Mouse (Mus musculus) myocyte (in vitro differentiated cells): ENCODE measurements around the gene Dtx4. TPM values are rescaled to one million over a fixed set of nuclear protein-coding genes. Genes with fewer than 3 reads are reported as not detected.

Experiments used
- H3K27me3 ChIP-seq: one replicate; pipeline ENCODE4 v1.6.1; 2011; ENCODE audit not compliant: control insufficient read depth, insufficient read depth, insufficient read length
- H3K36me3 ChIP-seq: one replicate; pipeline ENCODE4 v1.6.1; 2011; ENCODE audit not compliant: control insufficient read depth, insufficient read depth
- H3K4me2 ChIP-seq: one replicate; pipeline ENCODE4 v1.6.1; 2011; ENCODE audit warnings: low read depth, control low read depth
- H3K4me3 ChIP-seq: one replicate; pipeline ENCODE4 v1.5.1; 2011; ENCODE audit warnings: mild to moderate bottlenecking, control low read depth, moderate library complexity
- H3K79me2 ChIP-seq: one replicate; pipeline ENCODE4 v1.6.1; 2011; ENCODE audit not compliant: control insufficient read depth, insufficient read depth
- H3ac ChIP-seq: one replicate; pipeline ENCODE4 v1.6.1; 2011; ENCODE audit not compliant: control insufficient read depth, insufficient read length
- CEBPB ChIP-seq: IDR thresholded peaks from 2 replicates; pipeline ENCODE4 v1.6.1; 2011; ENCODE audit warnings: mild to moderate bottlenecking, moderate library complexity; ENCODE audit not compliant: poor library complexity, insufficient read depth, severe bottlenecking
- E2F4 ChIP-seq: IDR thresholded peaks from one replicate; pipeline ENCODE4 v1.6.1; 2011; ENCODE audit warnings: mild to moderate bottlenecking, control low read depth, moderate library complexity; ENCODE audit not compliant: insufficient read depth
- MAX ChIP-seq: IDR thresholded peaks from one replicate; pipeline ENCODE4 v1.6.1; 2011; ENCODE audit warnings: low read depth, mild to moderate bottlenecking, control low read depth
- MYOD1 ChIP-seq, 3 experiments: IDR thresholded peaks; one replicate each; pipeline ENCODE4 v1.6.1; 2011; ENCODE audit warnings: control low read depth in 2 of 3, low read depth in 2 of 3, mild to moderate bottlenecking in 2 of 3, moderate library complexity in 1 of 3; ENCODE audit not compliant: insufficient read length in 2 of 3, control insufficient read depth in 1 of 3
- MYOG ChIP-seq, 3 experiments: IDR thresholded peaks; one replicate each; pipeline ENCODE4 v1.6.1; 2011; ENCODE audit warnings: control low read depth in 2 of 3, low read depth in 2 of 3, mild to moderate bottlenecking in 2 of 3; ENCODE audit not compliant: insufficient read length in 2 of 3, control insufficient read depth in 1 of 3, insufficient read depth in 1 of 3
- POLR2A ChIP-seq: IDR thresholded peaks from one replicate; pipeline ENCODE4 v1.6.1; 2011; ENCODE audit warnings: low read depth, mild to moderate bottlenecking, control low read depth, moderate library complexity; ENCODE audit not compliant: insufficient read length
- POLR2AphosphoS2 ChIP-seq: IDR thresholded peaks from one replicate; pipeline ENCODE4 v1.6.1; 2011; ENCODE audit warnings: low read depth, control low read depth; ENCODE audit not compliant: insufficient read length
- REST ChIP-seq: IDR thresholded peaks from one replicate; pipeline ENCODE4 v1.6.1; 2011; ENCODE audit warnings: mild to moderate bottlenecking, control low read depth, moderate library complexity; ENCODE audit not compliant: insufficient read depth, insufficient read length
- SRF ChIP-seq: IDR thresholded peaks from one replicate; pipeline ENCODE4 v1.6.1; 2011; ENCODE audit warnings: low read depth; ENCODE audit not compliant: control insufficient read depth, insufficient read length
- TCF12 ChIP-seq: IDR thresholded peaks from one replicate; pipeline ENCODE4 v1.6.1; 2011; ENCODE audit warnings: mild to moderate bottlenecking, control low read depth; ENCODE audit not compliant: poor library complexity, insufficient read depth, severe bottlenecking
- TCF3 ChIP-seq: IDR thresholded peaks from one replicate; pipeline ENCODE4 v1.6.1; 2011; ENCODE audit warnings: low read depth, control low read depth; ENCODE audit not compliant: insufficient read length
- USF1 ChIP-seq: IDR thresholded peaks from one replicate; pipeline ENCODE4 v1.6.1; 2011; ENCODE audit warnings: low read depth, mild to moderate bottlenecking, control low read depth, moderate library complexity
- polyA plus RNA-seq: library from polyadenylated mRNA; unstranded; fragments of >200 nt; fragmentation: generic; extraction: Trizol; gene quantifications from one replicate; pipeline ENCODE4 v1.2.1, GENCODE M21; 2012; ENCODE audit warnings: missing spikeins

Dtx4 gene
- polyA plus RNA-seq, 1 experiment = 21.2 TPM

DNA sequence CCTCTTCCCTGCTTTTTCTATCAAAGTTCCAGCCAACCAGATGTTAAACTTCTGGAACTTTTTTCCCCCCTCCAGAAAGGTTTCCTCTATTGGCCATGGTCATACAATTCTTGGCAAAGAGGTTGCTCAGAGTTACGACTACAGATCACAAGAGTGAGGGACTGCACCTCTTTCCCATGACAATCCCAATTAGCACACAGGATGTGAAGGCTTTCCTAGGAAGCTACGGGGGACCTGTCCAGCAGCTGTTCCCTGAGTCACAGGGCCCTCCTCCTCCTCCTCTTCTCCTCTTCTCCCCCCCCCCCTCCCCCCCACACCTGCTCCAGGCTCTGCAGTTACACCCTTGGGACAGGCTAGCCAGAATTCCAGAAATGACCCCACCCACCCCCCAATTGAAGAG lies 1.8 kb downstream of the Dtx4 start:
- H3K27me3 ChIP-seq = no peaks in the 10 kb centered on the region
- TF ChIP-seq MYOD1 (IDR thresholded peaks at IDR 0.05; ENCODE audit: control insufficient read depth in 1 of 3, insufficient read length in 2 of 3, low read depth in 2 of 3) (peak in 2 of 3 experiments; percentile 78 to 86), USF1 (no peak), MAX (no peak), REST (no peak), SRF (no peak), POLR2AphosphoS2 (no peak), MYOG (IDR thresholded peaks at IDR 0.05; ENCODE audit: control insufficient read depth in 1 of 3, insufficient read depth in 1 of 3, insufficient read length in 2 of 3, low read depth in 2 of 3) (peak in 2 of 3 experiments; percentile 23 to 91), TCF12 (peak; percentile 15), CEBPB (no peak), TCF3 (peak; percentile 36), E2F4 (no peak), POLR2A (no peak)
- H3K79me2 ChIP-seq = peaks cover 43% of the 10 kb centered on the region
- no peak overlapping the region for H3ac ChIP-seq
- H3K4me3 ChIP-seq = peak overlapping the region; percentile 50
- H3K4me2 ChIP-seq = peak overlapping the region; percentile 98
- H3K36me3 ChIP-seq = peaks cover 4% of the 10 kb centered on the region

GRCm38 (mm10) chr19:12498941-12499340 lies 2.3 kb downstream of the Dtx4 start:
- TF ChIP-seq MYOG (IDR thresholded peaks at IDR 0.05; ENCODE audit: control insufficient read depth in 1 of 3, insufficient read depth in 1 of 3, insufficient read length in 2 of 3, low read depth in 2 of 3) = no peak
- TF ChIP-seq E2F4 = no peak
- no peak for TF ChIP-seq POLR2A
- no peak overlapping the region for H3ac ChIP-seq
- peaks cover 4% of the 10 kb centered on the region for H3K36me3 ChIP-seq
- peaks cover 43% of the 10 kb centered on the region for H3K79me2 ChIP-seq
- peak overlapping the region; percentile 50 for H3K4me3 ChIP-seq
- peak overlapping the region; percentile 98 for H3K4me2 ChIP-seq
- no peaks in the 10 kb centered on the region for H3K27me3 ChIP-seq

GRCm38 (mm10) chr19:12498321-12498720 lies 2.9 kb downstream of the Dtx4 start:
- no peak for TF ChIP-seq REST
- no peak for TF ChIP-seq TCF12
- TF ChIP-seq MAX = no peak
- no peak for TF ChIP-seq POLR2A
- TF ChIP-seq E2F4 = no peak
- TF ChIP-seq USF1 = no peak
- no peak for TF ChIP-seq MYOD1 (IDR thresholded peaks at IDR 0.05; ENCODE audit: control insufficient read depth in 1 of 3, insufficient read length in 2 of 3, low read depth in 2 of 3)
- no peak for TF ChIP-seq SRF
- no peak for TF ChIP-seq MYOG (IDR thresholded peaks at IDR 0.05; ENCODE audit: control insufficient read depth in 1 of 3, insufficient read depth in 1 of 3, insufficient read length in 2 of 3, low read depth in 2 of 3)
- TF ChIP-seq TCF3 = no peak
- no peak for TF ChIP-seq CEBPB
- TF ChIP-seq POLR2AphosphoS2 = no peak
- no peak overlapping the region for H3ac ChIP-seq
- H3K27me3 ChIP-seq = no peaks in the 10 kb centered on the region
- H3K4me3 ChIP-seq = no peak overlapping the region
- H3K4me2 ChIP-seq = peak overlapping the region; percentile 98
- H3K36me3 ChIP-seq = peaks cover 4% of the 10 kb centered on the region
- peaks cover 43% of the 10 kb centered on the region for H3K79me2 ChIP-seq

DNA sequence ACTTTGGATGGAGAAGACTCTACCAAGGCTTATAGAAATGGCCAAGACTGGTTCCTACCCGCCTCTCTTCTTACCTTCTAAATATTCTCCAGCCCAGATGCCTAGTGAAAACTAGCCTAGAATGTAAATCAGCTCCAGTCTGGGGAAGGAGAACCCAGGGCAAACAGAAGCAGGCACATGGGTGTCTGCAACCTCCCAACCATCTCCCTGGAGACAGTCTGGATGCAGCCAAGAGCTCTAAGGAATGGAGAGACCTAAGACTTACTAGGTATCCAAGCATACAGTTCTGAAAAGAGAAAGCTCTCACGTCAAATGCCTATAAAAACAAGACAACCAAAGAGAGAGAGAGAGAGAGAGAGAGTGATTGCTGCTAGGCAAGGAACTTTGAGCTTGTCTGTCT lies 3.3 kb downstream of the Dtx4 start:
- Histone ChIP-seq H3K36me3 (peaks cover 4% of the 10 kb centered on the region), H3K4me2 (peak overlapping the region; percentile 98), H3ac (no peak overlapping the region), H3K4me3 (no peak overlapping the region), H3K27me3 (no peaks in the 10 kb centered on the region), H3K79me2 (peaks cover 44% of the 10 kb centered on the region)
- TF ChIP-seq POLR2A (no peak), TCF3 (no peak), TCF12 (no peak), MAX (no peak), E2F4 (no peak), MYOD1 (IDR thresholded peaks at IDR 0.05; ENCODE audit: control insufficient read depth in 1 of 3, insufficient read length in 2 of 3, low read depth in 2 of 3) (no peak), SRF (no peak), USF1 (no peak), MYOG (IDR thresholded peaks at IDR 0.05; ENCODE audit: control insufficient read depth in 1 of 3, insufficient read depth in 1 of 3, insufficient read length in 2 of 3, low read depth in 2 of 3) (no peak), CEBPB (no peak), REST (no peak), POLR2AphosphoS2 (no peak)

DNA sequence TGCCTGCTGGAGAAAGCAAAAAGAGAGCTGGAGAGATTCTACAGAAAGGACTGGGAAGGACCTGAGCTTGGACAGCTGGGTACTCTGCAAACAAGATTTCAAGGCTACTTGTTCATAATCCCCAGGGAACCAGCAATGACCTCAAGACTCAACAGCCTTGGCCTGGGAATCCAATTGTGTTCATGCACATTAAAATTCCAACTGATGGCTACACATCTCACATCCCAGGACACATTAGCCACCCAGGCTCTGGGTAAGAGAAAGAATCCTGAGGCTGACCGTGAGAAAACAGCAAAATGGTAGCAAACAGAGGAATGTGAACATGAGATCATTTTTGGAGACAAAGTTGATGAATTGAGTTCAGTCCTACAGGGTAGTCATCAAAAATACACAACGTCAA lies 5.0 kb downstream of the Dtx4 start:
- H3ac ChIP-seq = no peak overlapping the region

More for the DNA sequence above, 5.0 kb downstream of the Dtx4 start:
- peaks cover 6% of the 10 kb centered on the region for H3K36me3 ChIP-seq
- TF ChIP-seq TCF12 = no peak
- no peaks in the 10 kb centered on the region for H3K27me3 ChIP-seq
- peaks cover 48% of the 10 kb centered on the region for H3K79me2 ChIP-seq
- H3K4me3 ChIP-seq = no peak overlapping the region
- H3K4me2 ChIP-seq = no peak overlapping the region
